Comparison of ENCODE assay signal across 28 mouse cellular contexts in genomic region chr8:6627009-6627557, GRCm38 (mm10).
DNase-seq lines count a peak whose midpoint lies in the region; ATAC-seq lines count a peak whose summit lies in the region.
"Had no signal": no experiment of that assay in that cellular context is flagged by ENCODE, and none has a peak within 500 bp of the region (broad histone marks: within the 10 kb centered on the region; RNA-seq: fewer than 3 reads in every experiment).

No protein-coding gene starts in this region.

- no peaks in the 10 kb centered on the region for H3K36me3 ChIP-seq in hindbrain, embryonic 12.5 days
- H3K36me3 ChIP-seq in hindbrain, embryonic 14.5 days (replicated peaks; ENCODE audit: control insufficient read depth, insufficient read depth) = no peaks in the 10 kb centered on the region
- H3K36me3 ChIP-seq in neural tube, embryonic 11.5 days (ENCODE audit: control insufficient read depth, insufficient read depth, low read length) = no peaks in the 10 kb centered on the region
- H3K36me3 ChIP-seq: heart, embryonic 10.5 days; heart, embryonic 15.5 days; liver, embryonic 12.5 days; neural tube, embryonic 12.5 days had no signal

- 0 out of 2 replicates have a peak, but pooled peaks cover 2% of the 10 kb centered on the region for H3K4me1 ChIP-seq in hindbrain, embryonic 12.5 days
- no peaks in the 10 kb centered on the region for H3K4me1 ChIP-seq in hindbrain, embryonic 14.5 days (replicated peaks; ENCODE audit: control insufficient read depth, insufficient read depth, low read length)
- peaks cover 3% of the 10 kb centered on the region; the same call in 1 of the 2 replicates for H3K4me1 ChIP-seq in neural tube, embryonic 11.5 days (ENCODE audit: control insufficient read depth, insufficient read depth, low read length)
- H3K4me1 ChIP-seq: heart, embryonic 10.5 days; heart, embryonic 15.5 days; liver, embryonic 12.5 days; megakaryocyte, embryonic 14.5 days; neural tube, embryonic 12.5 days had no signal

- no peak overlapping the region for H3K9ac ChIP-seq in hindbrain, embryonic 12.5 days
- no peak overlapping the region for H3K9ac ChIP-seq in hindbrain, embryonic 14.5 days
- no peak overlapping the region for H3K9ac ChIP-seq in neural tube, embryonic 11.5 days (ENCODE audit: low read length)
- H3K9ac ChIP-seq: heart, embryonic 15.5 days; liver, embryonic 12.5 days; liver, postnatal 0 days; neural tube, embryonic 12.5 days had no signal

- WGBS in hindbrain, embryonic 12.5 days = 57% methylated on average over 8 of the region's 8 CpGs
- WGBS in hindbrain, embryonic 14.5 days = 58% methylated on average over 8 of the region's 8 CpGs
- WGBS in neural tube, embryonic 11.5 days = 47% methylated on average over 8 of the region's 8 CpGs

- H3K4me2 ChIP-seq in hindbrain, embryonic 12.5 days (replicated peaks) = no peak overlapping the region
- H3K4me2 ChIP-seq in hindbrain, embryonic 14.5 days (replicated peaks) = no peak overlapping the region
- H3K4me2 ChIP-seq in neural tube, embryonic 11.5 days (ENCODE audit: low read depth) = no peak overlapping the region
- H3K4me2 ChIP-seq: heart, embryonic 15.5 days; liver, embryonic 12.5 days; neural tube, embryonic 12.5 days had no signal

- DNase-seq in hindbrain, embryonic 14.5 days (ENCODE audit: low spot score) = no peak
- peak; percentile 49 for DNase-seq in embryo, embryonic 10 days (ENCODE audit: low spot score)
- DNase-seq in embryo, embryonic 10.5 days (ENCODE audit: low spot score) = peak; percentile 38
- peak; percentile 21 for DNase-seq in neural tube, embryonic 11.5 days (ENCODE audit: low spot score)
- no peak for DNase-seq in kidney, postnatal 10 days
- DNase-seq: adrenal gland, adult 2 months; adrenal gland, postnatal 36 days; B cell, adult 2 months; cerebellum, adult 18-20 months; cerebellum, postnatal 10 days; gastrocnemius, postnatal 14 days; heart, postnatal 36 days; kidney, adult 8-10 months; layer of hippocampus, postnatal 36 days; left cerebral cortex, postnatal 4 days; liver, postnatal 0 days; lung, postnatal 4 days had no signal

- H3K27ac ChIP-seq in hindbrain, embryonic 12.5 days = no peak overlapping the region
- H3K27ac ChIP-seq in hindbrain, embryonic 14.5 days = no peak overlapping the region
- no peak overlapping the region for H3K27ac ChIP-seq in neural tube, embryonic 11.5 days (ENCODE audit: low read depth, low read length)
- H3K27ac ChIP-seq: heart, embryonic 10.5 days; heart, embryonic 15.5 days; kidney, postnatal 0 days; liver, embryonic 12.5 days; neural tube, embryonic 12.5 days had no signal

- H3K4me3 ChIP-seq in hindbrain, embryonic 12.5 days = no peak overlapping the region
- H3K4me3 ChIP-seq in hindbrain, embryonic 14.5 days (replicated peaks; ENCODE audit: low read length) = no peak overlapping the region
- H3K4me3 ChIP-seq in neural tube, embryonic 11.5 days (ENCODE audit: low read depth, low read length) = no peak overlapping the region
- H3K4me3 ChIP-seq: erythroblast, embryonic 14.5 days; heart, embryonic 10.5 days; heart, embryonic 15.5 days; liver, embryonic 12.5 days; megakaryocyte, embryonic 14.5 days; neural tube, embryonic 12.5 days had no signal

- H3K27me3 ChIP-seq in hindbrain, embryonic 12.5 days = no peaks in the 10 kb centered on the region
- no peaks in the 10 kb centered on the region for H3K27me3 ChIP-seq in hindbrain, embryonic 14.5 days (ENCODE audit: control insufficient read depth, insufficient read depth, low read length)
- H3K27me3 ChIP-seq in neural tube, embryonic 11.5 days (ENCODE audit: control insufficient read depth, insufficient read depth, low read length) = no peaks in the 10 kb centered on the region
- H3K27me3 ChIP-seq: heart, embryonic 15.5 days; liver, embryonic 12.5 days; megakaryocyte, embryonic 14.5 days; neural tube, embryonic 12.5 days had no signal

- peak; percentile 35; the same call in 1 of the 2 replicates for ATAC-seq in hindbrain, embryonic 12.5 days (ENCODE audit: low FRiP score)
- no peak for ATAC-seq in hindbrain, embryonic 14.5 days (ENCODE audit: low FRiP score)
- ATAC-seq in neural tube, embryonic 11.5 days (ENCODE audit: insufficient read depth, low FRiP score, low TSS enrichment) = peak; percentile 45; the same call in 1 of the 2 replicates
- ATAC-seq: activated CD4-positive, CD25-positive, alpha-beta regulatory T cell, adult 4 months; intestine, embryonic 16.5 days; liver, embryonic 12.5 days; liver, postnatal 0 days; lung, postnatal 0 days had no signal

- H3K9me3 ChIP-seq in hindbrain, embryonic 12.5 days (replicated peaks) = no peaks in the 10 kb centered on the region
- H3K9me3 ChIP-seq in hindbrain, embryonic 14.5 days (ENCODE audit: control insufficient read depth, low read length) = no peaks in the 10 kb centered on the region
- H3K9me3 ChIP-seq in neural tube, embryonic 11.5 days (ENCODE audit: control insufficient read depth, low read length) = no peaks in the 10 kb centered on the region
- H3K9me3 ChIP-seq: heart, embryonic 10.5 days; heart, embryonic 15.5 days; liver, embryonic 12.5 days; megakaryocyte, embryonic 14.5 days; neural tube, embryonic 12.5 days had no signal

Comparison
In these comparisons a context has a peak if more than half of its experiments do, and no peak if none do; other contexts are left out.
1. DNase-seq: peak in embryo, embryonic 10 days (single experiment), embryo, embryonic 10.5 days (single experiment) and neural tube, embryonic 11.5 days (single experiment); none in hindbrain, embryonic 14.5 days (single experiment) and kidney, postnatal 10 days (single experiment).